Comparison of ENCODE assay signal across 8 mouse cellular contexts in the genomic region with DNA sequence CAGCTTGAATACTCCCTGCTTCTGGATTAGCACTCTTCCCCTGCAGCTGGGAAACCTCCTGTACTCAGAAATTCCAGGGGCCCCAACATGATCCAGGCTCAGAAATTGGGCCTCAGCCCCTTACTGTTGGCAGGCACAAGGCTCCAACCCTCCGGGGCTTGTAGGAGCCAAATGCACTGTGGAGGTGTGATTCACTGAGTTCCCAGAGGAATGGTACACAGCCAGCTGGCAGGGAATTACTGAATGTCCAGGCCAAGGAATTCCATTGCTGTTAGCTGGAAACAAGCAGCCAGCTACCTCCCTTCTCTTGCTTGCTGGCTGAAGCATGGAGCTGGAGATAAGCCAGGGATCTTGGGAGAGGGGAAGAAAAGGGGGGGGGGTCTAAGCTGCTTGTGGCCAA.
DNase-seq lines count a peak whose midpoint lies in the region; ATAC-seq lines count a peak whose summit lies in the region.

No protein-coding gene starts in this region.

- H3K4me1 ChIP-seq in hindbrain, embryonic 13.5 days (replicated peaks): peaks cover 8% of the 10 kb centered on the region; the same call in 1 of the 2 replicates
- H3K4me1 ChIP-seq in hindbrain, embryonic 10.5 days (replicated peaks): no peaks in the 10 kb centered on the region
- H3K4me1 ChIP-seq in forebrain, embryonic 16.5 days (replicated peaks; ENCODE audit: control insufficient read depth, insufficient read depth, low read length): peaks cover 16% of the 10 kb centered on the region
- no peaks in the 10 kb centered on the region for H3K4me1 ChIP-seq in midbrain, embryonic 13.5 days (replicated peaks)

- no peaks in the 10 kb centered on the region for H3K36me3 ChIP-seq in hindbrain, embryonic 13.5 days
- no peaks in the 10 kb centered on the region for H3K36me3 ChIP-seq in hindbrain, embryonic 10.5 days
- H3K36me3 ChIP-seq in forebrain, embryonic 16.5 days (ENCODE audit: control insufficient read depth, insufficient read depth): no peaks in the 10 kb centered on the region
- H3K36me3 ChIP-seq in midbrain, embryonic 13.5 days: no peaks in the 10 kb centered on the region

- no peaks in the 10 kb centered on the region for H3K9me3 ChIP-seq in hindbrain, embryonic 13.5 days
- H3K9me3 ChIP-seq in hindbrain, embryonic 10.5 days: peaks cover 6% of the 10 kb centered on the region; the same call in 1 of the 2 replicates
- H3K9me3 ChIP-seq in forebrain, embryonic 16.5 days (ENCODE audit: control insufficient read depth, low read length): no peaks in the 10 kb centered on the region
- H3K9me3 ChIP-seq in midbrain, embryonic 13.5 days: no peaks in the 10 kb centered on the region

- no peak overlapping the region for H3K9ac ChIP-seq in hindbrain, embryonic 13.5 days
- no peak overlapping the region for H3K9ac ChIP-seq in forebrain, embryonic 16.5 days (replicated peaks; ENCODE audit: low read depth, low read length)
- no peak overlapping the region for H3K9ac ChIP-seq in midbrain, embryonic 13.5 days (replicated peaks)

- no peak for DNase-seq in hindbrain, embryonic 10.5 days (ENCODE audit: low spot score)
- DNase-seq in heart, postnatal 25 days (ENCODE audit: low spot score): peak; percentile 85
- DNase-seq in layer of hippocampus, adult 9-10 months (ENCODE audit: low spot score): peak; percentile 30
- peak; percentile 39 for DNase-seq in urinary bladder, adult 2 months (ENCODE audit: low spot score)
- no peak for DNase-seq in natural killer cell, adult 2 months (ENCODE audit: low spot score in 2 of 2)

- H3K4me2 ChIP-seq in hindbrain, embryonic 13.5 days: no peak overlapping the region
- H3K4me2 ChIP-seq in forebrain, embryonic 16.5 days (ENCODE audit: low read length): no peak overlapping the region
- no peak overlapping the region for H3K4me2 ChIP-seq in midbrain, embryonic 13.5 days (replicated peaks)

- H3K27me3 ChIP-seq in hindbrain, embryonic 13.5 days: no peaks in the 10 kb centered on the region
- no peaks in the 10 kb centered on the region for H3K27me3 ChIP-seq in hindbrain, embryonic 10.5 days (ENCODE audit: insufficient read depth, poor library complexity, severe bottlenecking)
- no peaks in the 10 kb centered on the region for H3K27me3 ChIP-seq in forebrain, embryonic 16.5 days (replicated peaks; ENCODE audit: control insufficient read depth, insufficient read depth, low read length)
- no peaks in the 10 kb centered on the region for H3K27me3 ChIP-seq in midbrain, embryonic 13.5 days

- H3K27ac ChIP-seq in hindbrain, embryonic 13.5 days: no peak overlapping the region
- no peak overlapping the region for H3K27ac ChIP-seq in hindbrain, embryonic 10.5 days
- no peak overlapping the region for H3K27ac ChIP-seq in forebrain, embryonic 16.5 days (ENCODE audit: low read length)
- H3K27ac ChIP-seq in midbrain, embryonic 13.5 days: no peak overlapping the region

- intact Hi-C loops in heart, postnatal 25 days (cut with DNase I): no loop called here

- no peak overlapping the region for H3K4me3 ChIP-seq in hindbrain, embryonic 13.5 days
- H3K4me3 ChIP-seq in hindbrain, embryonic 10.5 days: no peak overlapping the region
- H3K4me3 ChIP-seq in forebrain, embryonic 16.5 days (replicated peaks; ENCODE audit: low read length): no peak overlapping the region
- H3K4me3 ChIP-seq in midbrain, embryonic 13.5 days (replicated peaks): no peak overlapping the region

- peak; percentile 89 for ATAC-seq in hindbrain, embryonic 13.5 days (ENCODE audit: low FRiP score)
- ATAC-seq in forebrain, embryonic 16.5 days: peak; percentile 98
- ATAC-seq in midbrain, embryonic 13.5 days: peak; percentile 82

- 57% methylated on average over 1 of the region's 1 CpGs for whole genome bisulfite sequencing in hindbrain, embryonic 13.5 days
- WGBS in hindbrain, embryonic 10.5 days: 67% methylated on average over 1 of the region's 1 CpGs
- WGBS in forebrain, embryonic 16.5 days: 21% methylated on average over 1 of the region's 1 CpGs
- WGBS in midbrain, embryonic 13.5 days: 63% methylated on average over 1 of the region's 1 CpGs

Comparison
In these comparisons a context has a peak if more than half of its experiments do, and no peak if none do; other contexts are left out.
1. DNase-seq: peak in heart, postnatal 25 days (single experiment), layer of hippocampus, adult 9-10 months (single experiment) and urinary bladder, adult 2 months (single experiment); none in hindbrain, embryonic 10.5 days (single experiment) and natural killer cell, adult 2 months (0 of 2).
2. Peak in every context shown above with its lines, with median percentiles within 50 percentile points of each other: ATAC-seq.